Mouse (Mus musculus): ENCODE results near the gene Gm20661. TPM values are rescaled to one million over a fixed set of nuclear protein-coding genes. Genes with fewer than 3 reads are reported as not detected.
"Not testable (repeated sequence)": the region's sequence is repeated elsewhere in the genome, so short reads cannot be mapped to it uniquely, and the experiment has no call there.

The Gm20661 gene
- total RNA-seq, 2 experiments from 2014 or later: 0.29 TPM; not detected in 1

GRCm38 (mm10) chr9:107995513-107995912, 12.7 kb downstream of the Gm20661 start:
- no peak for DNase-seq (ENCODE audit: low spot score in 2 of 2)

- DNase-seq (ENCODE audit: low spot score in 2 of 2): no peak
Observed at GRCm38 (mm10) chr9:107996049-107996448, 13.2 kb downstream of the Gm20661 start, which contains the start of gene Gm20662. TSS of gene Gm20662 (plus strand) at chr9:107996349.

- DNase-seq (ENCODE audit: low spot score in 2 of 2): peak; percentile 98 to 99
Observed at GRCm38 (mm10) chr9:108001922-108002770, 19.3 kb downstream of the Gm20661 start, which contains the start of gene Ip6k1. TSS of gene Ip6k1 (plus strand) at chr9:108002501.

GRCm38 (mm10) chr9:108002778-108003530, 20.1 kb downstream of the Gm20661 start:
- DNase-seq (ENCODE audit: low spot score in 2 of 2): no peak

- no peak for DNase-seq (ENCODE audit: low spot score in 2 of 2)
Observed at GRCm38 (mm10) chr9:108003531-108003890, 20.7 kb downstream of the Gm20661 start.

GRCm38 (mm10) chr9:108008041-108008440, 25.2 kb downstream of the Gm20661 start:
- DNase-seq (ENCODE audit: low spot score in 2 of 2): no peak

GRCm38 (mm10) chr9:108010385-108010784, 27.5 kb downstream of the Gm20661 start:
- DNase-seq (ENCODE audit: low spot score in 2 of 2): no peak

- not testable (repeated sequence) for DNase-seq (ENCODE audit: low spot score in 2 of 2)
Observed at GRCm38 (mm10) chr9:108013577-108013976, 30.7 kb downstream of the Gm20661 start.

GRCm38 (mm10) chr9:108017127-108017526, 34.3 kb downstream of the Gm20661 start:
- DNase-seq (ENCODE audit: low spot score in 2 of 2): no peak

GRCm38 (mm10) chr9:108020741-108021140, 37.9 kb downstream of the Gm20661 start:
- no peak for DNase-seq (ENCODE audit: low spot score in 2 of 2)

GRCm38 (mm10) chr9:108023216-108023615, 40.4 kb downstream of the Gm20661 start:
- no peak for DNase-seq (ENCODE audit: low spot score in 2 of 2)

GRCm38 (mm10) chr9:108026584-108026983, 43.7 kb downstream of the Gm20661 start:
- no peak for DNase-seq (ENCODE audit: low spot score in 2 of 2)

- no peak for DNase-seq (ENCODE audit: low spot score in 2 of 2)
Observed at GRCm38 (mm10) chr9:108027867-108028266, 45.0 kb downstream of the Gm20661 start.

- no peak for DNase-seq (ENCODE audit: low spot score in 2 of 2)
Observed at GRCm38 (mm10) chr9:108032126-108032525, 49.3 kb downstream of the Gm20661 start.

GRCm38 (mm10) chr9:108035331-108036156, 52.7 kb downstream of the Gm20661 start:
- no peak for DNase-seq (ENCODE audit: low spot score in 2 of 2)

Other genes with a start within 250 kb of the Gm20661 start
- gene Rbm5, start 212.1 kb upstream of the Gm20661 start, total RNA-seq (2021): 100 to 1,000 TPM; 115 to 118 TPM
- 10 to 100 TPM; 48.3 to 52.8 TPM for gene Rbm6, start 109.8 kb upstream of the Gm20661 start, total RNA-seq (2021)
- 10 to 100 TPM; 18.8 to 21.5 TPM for gene Mon1a, start 94.9 kb upstream of the Gm20661 start, total RNA-seq (2021)
- gene Mst1r, start 76.2 kb upstream of the Gm20661 start, total RNA-seq (2021): 10 to 100 TPM; 10.8 to 11.4 TPM
- gene Actl11, start 54.6 kb upstream of the Gm20661 start, total RNA-seq (2021): not detected
- gene Camkv, start 47.4 kb upstream of the Gm20661 start, total RNA-seq (2021): 1 to 10 TPM; 4.2 to 6.2 TPM
- gene Traip, start 32.9 kb upstream of the Gm20661 start, total RNA-seq (2021): 1 to 10 TPM; 1.0 to 1.1 TPM
- 10 to 100 TPM; 14.2 to 22.1 TPM for gene Uba7, start 7.6 kb upstream of the Gm20661 start, total RNA-seq (2021)
- gene Inka1, start 2.8 kb downstream of the Gm20661 start, total RNA-seq (2021): 1 to 10 TPM; 4.3 to 6.4 TPM
- gene Cdhr4, start 9.4 kb downstream of the Gm20661 start, total RNA-seq (2021): 1 to 10 TPM in 1 of 2 experiments, not detected in 1; 1.2 TPM
- gene Gm20662, start 13.3 kb downstream of the Gm20661 start, total RNA-seq (2021): 1 to 10 TPM in 1 of 2 experiments, not detected in 1; 2.4 TPM
- gene Ip6k1, start 19.4 kb downstream of the Gm20661 start, total RNA-seq (2021): 100 to 1,000 TPM; 112 to 126 TPM
- gene Gmppb, start 66.2 kb downstream of the Gm20661 start, total RNA-seq (2021): 10 to 100 TPM; 19.8 to 20.1 TPM
- gene Amigo3, start 70.1 kb downstream of the Gm20661 start, total RNA-seq (2021): 1 to 10 TPM; 2.0 to 3.5 TPM
- under 1 TPM in 1 of 2 experiments, not detected in 1; 0.23 TPM for gene Mst1, start 97.4 kb downstream of the Gm20661 start, total RNA-seq (2021)
- 10 to 100 TPM; 54.0 to 63.2 TPM for gene Rnf123, start 100.3 kb downstream of the Gm20661 start, total RNA-seq (2021)
- gene Apeh, start 111.5 kb downstream of the Gm20661 start, total RNA-seq (2021): 10 to 100 TPM; 71.8 to 86.6 TPM
- 1 to 10 TPM; 1.8 to 3.1 TPM for gene Bsn, start 207.3 kb downstream of the Gm20661 start, total RNA-seq (2021)

Measured in adrenal gland, adult 18-20 months (tissue).